Mouse (Mus musculus) embryonic fibroblast, embryonic 13.5 days (primary cell): Measurements from ENCODE around the gene Eif2ak3.

Source experiments
- CTCF ChIP-seq: IDR thresholded peaks from 2 replicates; pipeline ENCODE4 v1.5.1; 2011; ENCODE audit warnings: mild to moderate bottlenecking, control low read depth, low read length, moderate library complexity, borderline replicate concordance; ENCODE audit not compliant: insufficient read depth
- POLR2A ChIP-seq: IDR thresholded peaks from 2 replicates; pipeline ENCODE4 v1.6.1; 2011; ENCODE audit warnings: low read depth, mild to moderate bottlenecking, control low read depth, low read length, moderate library complexity

DNA sequence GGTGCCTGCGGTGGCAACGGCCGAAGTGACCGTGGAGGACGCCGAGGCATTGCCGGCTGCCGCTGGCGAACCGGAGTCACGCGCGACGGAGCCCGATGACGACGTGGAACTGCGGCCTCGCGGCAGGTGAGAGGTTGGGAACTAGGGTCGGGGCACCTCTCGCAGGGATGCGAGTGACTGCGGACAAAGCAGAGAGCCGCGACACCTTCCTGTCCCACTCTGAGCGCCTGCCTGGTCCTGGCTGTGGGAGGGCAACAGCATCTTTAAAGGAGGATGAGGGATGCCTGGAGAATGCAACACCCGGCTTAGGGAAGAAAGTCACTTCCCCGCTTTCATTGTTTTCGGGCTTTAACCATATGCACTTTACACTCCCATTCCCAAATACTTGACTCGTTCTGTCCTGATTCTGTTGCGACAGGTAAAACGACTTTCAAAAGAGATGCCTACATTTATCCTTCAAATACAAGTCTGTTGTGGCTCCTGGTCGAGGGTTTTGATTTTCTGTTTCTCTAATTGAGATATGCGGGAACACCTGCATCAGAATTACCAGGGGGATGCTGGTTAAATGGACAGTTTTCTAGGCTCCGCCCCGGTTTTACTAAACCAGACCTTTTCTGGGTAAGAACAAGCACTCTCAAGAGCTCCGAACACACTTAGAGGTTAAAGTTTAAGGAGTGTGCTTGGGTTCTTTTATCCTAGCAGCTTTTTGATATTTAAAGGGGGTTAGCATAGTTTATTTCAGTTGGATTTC lies 756 bp downstream of the Eif2ak3 start:
- TF ChIP-seq CTCF: no peak
- TF ChIP-seq POLR2A: no peak
